Mouse (Mus musculus): ENCODE measurements around the gene Oprl1.

GRCm38 (mm10) chr2:181768451-181768850 is 53.6 kb downstream of the Oprl1 start:
- TF ChIP-seq CTCF (IDR thresholded peaks at IDR 0.05; ENCODE audit: low read depth) (no peak), EP300 (IDR thresholded peaks at IDR 0.05; ENCODE audit: low read depth) (no peak)

Measured in liver, embryonic 14.5 days (tissue).